Mouse (Mus musculus) liver, embryonic 16.5 days (tissue): ENCODE results near the gene Hmgb4. TPM values are rescaled to one million over a fixed set of nuclear protein-coding genes. Genes with fewer than 3 reads are reported as not detected.

Source experiments
- ATAC-seq: fragments of 200-750 bp; cut with Nextera tagmentation; 2 replicates; pipeline ENCODE4 v1.8.0; 2017; ENCODE audit warnings: low read depth, mild to moderate bottlenecking, moderate number of reproducible peaks, moderate library complexity
- H3K27ac ChIP-seq: fragments of 300-500 bp; sonication (generic); 2 replicates; pipeline ENCODE4 v1.5.1; 2014; ENCODE audit warnings: mild to moderate bottlenecking, low read length
- H3K27me3 ChIP-seq: fragments of 300-500 bp; sonication (generic); 2 replicates; pipeline ENCODE4 v1.6.1; 2014; ENCODE audit warnings: low read depth, low read length, mixed read lengths; ENCODE audit not compliant: control insufficient read depth, insufficient read depth
- H3K36me3 ChIP-seq: fragments of 300-500 bp; sonication (generic); 2 replicates; pipeline ENCODE4 v1.6.1; 2014; ENCODE audit warnings: mild to moderate bottlenecking; ENCODE audit not compliant: control insufficient read depth, insufficient read depth
- H3K4me1 ChIP-seq: fragments of 300-500 bp; sonication (generic); 2 replicates; pipeline ENCODE4 v1.6.1; 2014; ENCODE audit warnings: low read depth, low read length, mixed read lengths; ENCODE audit not compliant: control insufficient read depth
- H3K4me2 ChIP-seq: fragments of 300-500 bp; sonication (generic); 2 replicates; pipeline ENCODE4 v1.6.1; 2014; ENCODE audit warnings: low read depth, low read length, mixed read lengths
- H3K4me3 ChIP-seq: fragments of 300-500 bp; sonication (generic); 2 replicates; pipeline ENCODE4 v1.5.1; 2014; ENCODE audit warnings: low read depth, mild to moderate bottlenecking, low read length
- H3K9ac ChIP-seq: fragments of 300-500 bp; sonication (generic); 2 replicates; pipeline ENCODE4 v1.6.1; 2014; ENCODE audit warnings: low read depth, low read length
- H3K9me3 ChIP-seq: fragments of 300-500 bp; sonication (generic); replicated peaks from 2 replicates; pipeline ENCODE4 v1.6.1; 2016; ENCODE audit warnings: low read length; ENCODE audit not compliant: control insufficient read depth
- WGBS: fragments of 180-500 bp; shearing (Covaris S2); extraction: QIAGEN DNeasy Blood & Tissue Kit; methylation state at CpG from one replicate; pipeline ENCODE4 v1.1.7; 2014; ENCODE audit not compliant: insufficient replicate concordance; 5-methylcytosine and 5-hydroxymethylcytosine counted together
- polyA plus RNA-seq: library from polyadenylated mRNA; unstranded; fragments of >200 nt; fragmentation: Nextera tagmentation; extraction: Ambion mirVana; gene quantifications from 2 replicates; pipeline ENCODE4 v1.2.1, GENCODE M21; 2015

The Hmgb4 gene
- not detected in 2 replicates for polyA plus RNA-seq

GRCm38 (mm10) chr4:128260907-128261560, at the start of gene Hmgb4:
Gene Hmgb4 (minus strand): TSS chr4:128260957.
- no peak for ATAC-seq
- H3K4me2 ChIP-seq: no peak within 1 kb of the TSS
- no peaks in the 10 kb centered on the region for H3K36me3 ChIP-seq
- H3K27ac ChIP-seq: no peak within 1 kb of the TSS
- H3K9ac ChIP-seq: no peak within 1 kb of the TSS
- no peaks in the 10 kb centered on the region for H3K27me3 ChIP-seq
- H3K4me3 ChIP-seq: no peak within 1 kb of the TSS
- H3K9me3 ChIP-seq: no peaks in the 10 kb centered on the region; the same call in 1 of the 2 replicates
- WGBS: 52% methylated on average over 8 of the region's 8 CpGs
- H3K4me1 ChIP-seq: no peaks in the 10 kb centered on the region

- H3K36me3 ChIP-seq: no peaks in the 10 kb centered on the region
- no peak overlapping the region for H3K9ac ChIP-seq
- H3K4me1 ChIP-seq: no peaks in the 10 kb centered on the region
- H3K4me3 ChIP-seq: no peak overlapping the region
- H3K27ac ChIP-seq: no peak overlapping the region
- no peak overlapping the region for H3K4me2 ChIP-seq
- no peak for ATAC-seq
- WGBS: 69% methylated on average over 8 of the region's 8 CpGs
- H3K27me3 ChIP-seq: no peaks in the 10 kb centered on the region
- H3K9me3 ChIP-seq: no peaks in the 10 kb centered on the region
These were observed 45.3 kb upstream of the Hmgb4 start for GRCm38 (mm10) chr4:128306011-128306410.

- Histone ChIP-seq H3K27me3 (no peaks in the 10 kb centered on the region), H3K9ac (no peak overlapping the region), H3K27ac (no peak overlapping the region), H3K36me3 (no peaks in the 10 kb centered on the region), H3K4me2 (no peak overlapping the region), H3K9me3 (no peaks in the 10 kb centered on the region), H3K4me1 (no peaks in the 10 kb centered on the region), H3K4me3 (no peak overlapping the region)
- no peak for ATAC-seq
- WGBS: 57% methylated on average over 8 of the region's 8 CpGs
These were observed 43.3 kb upstream of the Hmgb4 start for GRCm38 (mm10) chr4:128304049-128304448.

- H3K36me3 ChIP-seq: no peaks in the 10 kb centered on the region
- H3K9ac ChIP-seq: no peak overlapping the region
- no peak for ATAC-seq
- H3K9me3 ChIP-seq: no peaks in the 10 kb centered on the region
- no peaks in the 10 kb centered on the region for H3K4me1 ChIP-seq
- H3K27ac ChIP-seq: no peak overlapping the region
- no peak overlapping the region for H3K4me3 ChIP-seq
- H3K4me2 ChIP-seq: no peak overlapping the region
- WGBS: 57% methylated on average over 7 of the region's 7 CpGs
- H3K27me3 ChIP-seq: no peaks in the 10 kb centered on the region
These were observed 27.3 kb upstream of the Hmgb4 start for GRCm38 (mm10) chr4:128288095-128288494.

GRCm38 (mm10) chr4:128285009-128285408, 24.3 kb upstream of the Hmgb4 start:
- no peak overlapping the region for H3K4me3 ChIP-seq
- WGBS: 30% methylated on average over 1 of the region's 1 CpGs
- H3K4me1 ChIP-seq: no peaks in the 10 kb centered on the region
- no peaks in the 10 kb centered on the region for H3K9me3 ChIP-seq
- no peak overlapping the region for H3K27ac ChIP-seq
- no peak overlapping the region for H3K9ac ChIP-seq
- no peaks in the 10 kb centered on the region for H3K27me3 ChIP-seq
- H3K36me3 ChIP-seq: no peaks in the 10 kb centered on the region
- H3K4me2 ChIP-seq: no peak overlapping the region
- ATAC-seq: no peak

GRCm38 (mm10) chr4:128275586-128275985, 14.8 kb upstream of the Hmgb4 start:
- ATAC-seq: no peak
- Histone ChIP-seq H3K9ac (no peak overlapping the region), H3K27ac (no peak overlapping the region), H3K27me3 (no peaks in the 10 kb centered on the region), H3K4me3 (no peak overlapping the region), H3K36me3 (no peaks in the 10 kb centered on the region), H3K9me3 (no peaks in the 10 kb centered on the region), H3K4me1 (no peaks in the 10 kb centered on the region), H3K4me2 (no peak overlapping the region)
- WGBS: 64% methylated on average over 6 of the region's 6 CpGs

GRCm38 (mm10) chr4:128275116-128275515, 14.4 kb upstream of the Hmgb4 start:
- Histone ChIP-seq H3K4me2 (no peak overlapping the region), H3K36me3 (no peaks in the 10 kb centered on the region), H3K9me3 (no peaks in the 10 kb centered on the region; the same call in 1 of the 2 replicates), H3K27me3 (no peaks in the 10 kb centered on the region), H3K9ac (no peak overlapping the region), H3K4me3 (no peak overlapping the region), H3K4me1 (no peaks in the 10 kb centered on the region), H3K27ac (no peak overlapping the region)
- ATAC-seq: no peak
- 59% methylated on average over 5 of the region's 5 CpGs for WGBS

- H3K9me3 ChIP-seq: no peaks in the 10 kb centered on the region; the same call in 1 of the 2 replicates
- no peak overlapping the region for H3K4me2 ChIP-seq
- no peaks in the 10 kb centered on the region for H3K27me3 ChIP-seq
- no peak overlapping the region for H3K4me3 ChIP-seq
- no peak for ATAC-seq
- WGBS: 61% methylated on average over 11 of the region's 11 CpGs
- no peaks in the 10 kb centered on the region for H3K36me3 ChIP-seq
- H3K9ac ChIP-seq: no peak overlapping the region
- H3K4me1 ChIP-seq: no peaks in the 10 kb centered on the region
- no peak overlapping the region for H3K27ac ChIP-seq
These were observed 12.4 kb upstream of the Hmgb4 start for GRCm38 (mm10) chr4:128273146-128273545.

- no peak overlapping the region for H3K4me2 ChIP-seq
- H3K36me3 ChIP-seq: no peaks in the 10 kb centered on the region
- H3K4me1 ChIP-seq: no peaks in the 10 kb centered on the region
- H3K4me3 ChIP-seq: no peak overlapping the region
- no peaks in the 10 kb centered on the region; the same call in 1 of the 2 replicates for H3K9me3 ChIP-seq
- ATAC-seq: no peak
- H3K27me3 ChIP-seq: no peaks in the 10 kb centered on the region
- no peak overlapping the region for H3K27ac ChIP-seq
- 49% methylated on average over 6 of the region's 6 CpGs for WGBS
- H3K9ac ChIP-seq: no peak overlapping the region
These were observed 11.7 kb upstream of the Hmgb4 start for GRCm38 (mm10) chr4:128272501-128272900.
